Mouse (Mus musculus) monocyte, adult 2 months (primary cell): Measurements from ENCODE around the gene Zfyve27.
A peak's percentile ranks its signal among the peaks of the same experiment; 100 is the strongest.

Experiments used
- DNase-seq, 2 experiments: peaks; one replicate each; pipeline ENCODE4 v3.0.0; 2022; ENCODE audit warnings: low spot score in 2 of 2, low read depth in 1 of 2

The Zfyve27 gene

GRCm38 (mm10) chr19:42141998-42142397, 21.8 kb upstream of the Zfyve27 start:
- no peak for DNase-seq

- no peak for DNase-seq
These were observed 21.0 kb upstream of the Zfyve27 start for GRCm38 (mm10) chr19:42142757-42143156.

- DNase-seq = no peak
These were observed 19.7 kb upstream of the Zfyve27 start for GRCm38 (mm10) chr19:42144067-42144466.

GRCm38 (mm10) chr19:42144541-42145167, 19.1 kb upstream of the Zfyve27 start:
- DNase-seq = peak in 1 of 2 experiments; percentile 66

- DNase-seq = no peak
These were observed 18.5 kb upstream of the Zfyve27 start for GRCm38 (mm10) chr19:42145210-42145609.

GRCm38 (mm10) chr19:42145731-42146130, 18.0 kb upstream of the Zfyve27 start:
- no peak for DNase-seq

- DNase-seq = no peak
These were observed 17.3 kb upstream of the Zfyve27 start for GRCm38 (mm10) chr19:42146276-42147010.

GRCm38 (mm10) chr19:42147170-42147768, 16.5 kb upstream of the Zfyve27 start, which contains the start of gene Marveld1:
Marveld1 (plus strand) TSS chr19:42147400.
- no peak for DNase-seq

GRCm38 (mm10) chr19:42147769-42148568, 15.8 kb upstream of the Zfyve27 start:
- peak in 1 of 2 experiments; percentile 21 for DNase-seq

- no peak for DNase-seq
These were observed 15.2 kb upstream of the Zfyve27 start for GRCm38 (mm10) chr19:42148569-42148860.

- DNase-seq = peak in 1 of 2 experiments; percentile 69
These were observed 11.8 kb upstream of the Zfyve27 start for GRCm38 (mm10) chr19:42151990-42152389.

- DNase-seq = no peak
These were observed 6.1 kb upstream of the Zfyve27 start for GRCm38 (mm10) chr19:42157493-42158237.

GRCm38 (mm10) chr19:42158246-42159017, 5.3 kb upstream of the Zfyve27 start:
- DNase-seq = no peak

GRCm38 (mm10) chr19:42164188-42164587, 437 bp downstream of the Zfyve27 start:
- DNase-seq = no peak

GRCm38 (mm10) chr19:42166130-42166529, 2.4 kb downstream of the Zfyve27 start:
- peak; percentile 50 to 62 for DNase-seq

- no peak for DNase-seq
These were observed 3.0 kb downstream of the Zfyve27 start for GRCm38 (mm10) chr19:42166766-42167165.

GRCm38 (mm10) chr19:42167489-42167888, 3.7 kb downstream of the Zfyve27 start:
- DNase-seq = no peak

GRCm38 (mm10) chr19:42169322-42169975, 5.7 kb downstream of the Zfyve27 start:
- DNase-seq = no peak
